Mouse (Mus musculus) CH12.LX (cell line): ENCODE data around the gene Abcd1. TPM values are rescaled to one million over a fixed set of nuclear protein-coding genes. Genes with fewer than 3 reads are reported as not detected.

Experiments used
- DNase-seq: peaks from one replicate; pipeline ENCODE4 v3.0.0-alpha.2; 2013; ENCODE audit errors: extremely low read depth
- H3K27ac ChIP-seq: 2 replicates; pipeline ENCODE4 v1.5.1; 2012; ENCODE audit warnings: low read depth, mild to moderate bottlenecking, control low read depth, moderate library complexity; ENCODE audit not compliant: insufficient read depth
- H3K27me3 ChIP-seq: replicated peaks from 2 replicates; pipeline ENCODE3; 2012; ENCODE audit warnings: inconsistent platforms
- H3K36me3 ChIP-seq, 2 experiments: replicated peaks in 1 of 2; 2 replicates each; pipeline versions ENCODE3 to v1.6.1; 2012; ENCODE audit warnings: inconsistent platforms in 1 of 2, low read length in 1 of 2, mild to moderate bottlenecking in 1 of 2, mixed read lengths in 1 of 2, moderate library complexity in 1 of 2; ENCODE audit not compliant: control insufficient read depth in 1 of 2, insufficient read depth in 1 of 2
- H3K4me1 ChIP-seq, 2 experiments: 2 replicates each; pipeline ENCODE4 v1.6.1; 2012; ENCODE audit warnings: inconsistent platforms in 1 of 2, moderate library complexity in 1 of 2; ENCODE audit not compliant: insufficient read depth in 2 of 2, control insufficient read depth in 1 of 2
- H3K4me2 ChIP-seq: 2 replicates; pipeline ENCODE4 v1.6.1; 2012; ENCODE audit warnings: low read depth, mild to moderate bottlenecking, control low read depth; ENCODE audit not compliant: poor library complexity, insufficient read depth, severe bottlenecking
- H3K4me3 ChIP-seq, 3 experiments: fragments of 150-350 bp in 1 of 3; sonication (generic) in 1 of 3; replicated peaks in 1 of 3; 2 replicates each; pipeline versions ENCODE3 to v1.5.1; 2011 to 2012; ENCODE audit warnings: low read depth in 2 of 3, low read length in 2 of 3, mild to moderate bottlenecking in 2 of 3, moderate library complexity in 2 of 3, control low read depth in 1 of 3, improper control_type of control experiment in 1 of 3, inconsistent platforms in 1 of 3, mixed read lengths in 1 of 3; ENCODE audit not compliant: poor library complexity in 1 of 3
- H3K79me2 ChIP-seq: replicated peaks from 2 replicates; pipeline ENCODE4 v1.6.1; 2012; ENCODE audit warnings: mild to moderate bottlenecking, moderate library complexity; ENCODE audit not compliant: control insufficient read depth, poor library complexity, insufficient read depth, severe bottlenecking; ENCODE audit errors: extremely low read depth
- H3K9ac ChIP-seq: 2 replicates; pipeline ENCODE4 v1.6.1; 2012; ENCODE audit warnings: low read depth, mild to moderate bottlenecking, control low read depth, moderate library complexity; ENCODE audit not compliant: insufficient read depth
- H3K9me3 ChIP-seq: replicated peaks from 2 replicates; pipeline ENCODE3; 2012; ENCODE audit warnings: low read length, inconsistent platforms, mixed read lengths
- CHD1 ChIP-seq: IDR thresholded peaks from 2 replicates; pipeline ENCODE4 v1.6.1; 2012; ENCODE audit warnings: low read depth, low read length, improper control_type of control experiment, inconsistent platforms
- CHD2 ChIP-seq: IDR thresholded peaks from 2 replicates; pipeline ENCODE4 v1.6.1; 2011; ENCODE audit warnings: low read length, improper control_type of control experiment
- CTCF ChIP-seq, 2 experiments: IDR thresholded peaks in 1 of 2; conservative IDR thresholded peaks in 1 of 2; 2 replicates each; pipeline ENCODE4 v1.5.1; 2011 to 2012; ENCODE audit warnings: low read depth in 2 of 2, low read length in 2 of 2, improper control_type of control experiment in 1 of 2, inconsistent platforms in 1 of 2, mild to moderate bottlenecking in 1 of 2, moderate library complexity in 1 of 2
- E2F4 ChIP-seq: IDR thresholded peaks from 2 replicates; pipeline ENCODE4 v1.6.1; 2011; ENCODE audit warnings: low read depth, low read length, improper control_type of control experiment; ENCODE audit not compliant: insufficient replicate concordance
- ELF1 ChIP-seq: IDR thresholded peaks from 2 replicates; pipeline ENCODE4 v1.6.1; 2014; ENCODE audit warnings: low read depth, mild to moderate bottlenecking, inconsistent platforms, low read length, improper control_type of control experiment
- EP300 ChIP-seq: IDR thresholded peaks from 2 replicates; pipeline ENCODE4 v1.6.1; 2011; ENCODE audit warnings: low read length, improper control_type of control experiment
- HCFC1 ChIP-seq: IDR thresholded peaks from 2 replicates; pipeline ENCODE4 v1.6.1; 2012; ENCODE audit warnings: low read depth, mild to moderate bottlenecking, inconsistent platforms, low read length, improper control_type of control experiment
- IRF4 ChIP-seq: IDR thresholded peaks from 2 replicates; pipeline ENCODE4 v1.6.1; 2014; ENCODE audit warnings: low read depth, mild to moderate bottlenecking, inconsistent platforms, low read length, improper control_type of control experiment
- JUN ChIP-seq: IDR thresholded peaks from 2 replicates; pipeline ENCODE4 v1.6.1; 2011; ENCODE audit warnings: low read depth, mild to moderate bottlenecking, low read length, improper control_type of control experiment, moderate library complexity; ENCODE audit not compliant: insufficient read depth
- JUND ChIP-seq: conservative IDR thresholded peaks from 2 replicates; pipeline ENCODE4 v1.6.1; 2011; ENCODE audit warnings: low read depth, low read length, improper control_type of control experiment
- KAT2A ChIP-seq: IDR thresholded peaks from 2 replicates; pipeline ENCODE4 v1.6.1; 2012; ENCODE audit warnings: low read length, improper control_type of control experiment, inconsistent platforms; ENCODE audit not compliant: insufficient replicate concordance
- MAZ ChIP-seq: IDR thresholded peaks from 2 replicates; pipeline ENCODE4 v1.6.1; 2012; ENCODE audit warnings: low read depth, mild to moderate bottlenecking, inconsistent platforms, low read length, improper control_type of control experiment, moderate library complexity
- MEF2A ChIP-seq: IDR thresholded peaks from 2 replicates; pipeline ENCODE4 v1.6.1; 2014; ENCODE audit warnings: low read depth, mild to moderate bottlenecking, inconsistent platforms, low read length, improper control_type of control experiment, borderline replicate concordance
- NRF1 ChIP-seq: IDR thresholded peaks from 2 replicates; pipeline ENCODE4 v1.6.1; 2014; ENCODE audit warnings: low read depth, mild to moderate bottlenecking, inconsistent platforms, low read length, improper control_type of control experiment, moderate library complexity
- RAD21 ChIP-seq: IDR thresholded peaks from 2 replicates; pipeline ENCODE4 v1.6.1; 2011; ENCODE audit warnings: low read depth, mild to moderate bottlenecking, low read length, improper control_type of control experiment, moderate library complexity
- SIN3A ChIP-seq: IDR thresholded peaks from 2 replicates; pipeline ENCODE4 v1.6.1; 2012; ENCODE audit warnings: low read length, improper control_type of control experiment, inconsistent platforms
- SMC3 ChIP-seq: IDR thresholded peaks from 2 replicates; pipeline ENCODE4 v1.6.1; 2011; ENCODE audit warnings: low read depth, low read length, improper control_type of control experiment
- TBP ChIP-seq: conservative IDR thresholded peaks from 2 replicates; pipeline ENCODE4 v1.6.1; 2011; ENCODE audit warnings: low read depth, low read length, improper control_type of control experiment
- UBTF ChIP-seq: IDR thresholded peaks from 2 replicates; pipeline ENCODE4 v1.6.1; 2012; ENCODE audit warnings: low read depth, mild to moderate bottlenecking, inconsistent platforms, low read length, improper control_type of control experiment, moderate library complexity
- USF1 ChIP-seq: IDR thresholded peaks from 2 replicates; pipeline ENCODE4 v1.6.1; 2014; ENCODE audit warnings: low read depth, mild to moderate bottlenecking, inconsistent platforms, low read length, improper control_type of control experiment
- USF2 ChIP-seq: conservative IDR thresholded peaks from 2 replicates; pipeline ENCODE4 v1.6.1; 2011; ENCODE audit warnings: low read depth, low read length, improper control_type of control experiment
- ZC3H11A ChIP-seq: IDR thresholded peaks from 2 replicates; pipeline ENCODE4 v1.6.1; 2012; ENCODE audit warnings: low read depth, mild to moderate bottlenecking, inconsistent platforms, low read length, improper control_type of control experiment
- ZKSCAN1 ChIP-seq: IDR thresholded peaks from 2 replicates; pipeline ENCODE4 v1.6.1; 2012; ENCODE audit warnings: low read depth, inconsistent platforms, low read length, improper control_type of control experiment, borderline replicate concordance
- ZNF384 ChIP-seq: IDR thresholded peaks from 2 replicates; pipeline ENCODE4 v1.6.1; 2012; ENCODE audit warnings: low read depth, low read length, improper control_type of control experiment, inconsistent platforms
- dilution Hi-C: fragments of 300-500 bp; cut with MboI; formaldehyde crosslinking; loops from 2 replicates; pipeline ENCODE4 v1.14.3; 2020; ENCODE audit warnings: low sequenced_read_pairs; ENCODE audit not compliant: extremely low pct_unique_long_range_greater_than_20kb, extremely low pct_ligation_motif_present
- in situ Hi-C: fragments of 300-500 bp; cut with MboI; formaldehyde crosslinking; loops from 3 replicates; pipeline ENCODE4 v1.14.3; 2019; ENCODE audit warnings: low sequenced_read_pairs, low pct_ligation_motif_present, low pct_unique_long_range_greater_than_20kb, mixed read lengths
- polyA plus RNA-seq: library from polyadenylated mRNA; unstranded; fragments of >175 nt; gene quantifications from 2 replicates; pipeline ENCODE4 v1.2.1, GENCODE M21; 2012; ENCODE audit warnings: low read depth; ENCODE audit not compliant: insufficient read length
- total RNA-seq, 2 experiments: library from RNA; depleted of rRNA; stranded (reverse); fragments of 300-350 nt in 1 of 2; fragments of >200 nt in 1 of 2; gene quantifications; 2 replicates each; pipeline ENCODE4 v1.2.3; 2012 to 2014

Abcd1 gene
- total and polyA plus RNA-seq, 3 experiments: 2.8 to 11.4 (median 5.9) TPM

GRCm38 (mm10) chrX:73765311-73765710 lies 48.9 kb downstream of the Abcd1 start:
- Histone ChIP-seq H3K9me3 (no peaks in the 10 kb centered on the region), H3K36me3 (no peaks in the 10 kb centered on the region), H3K27ac (no peak overlapping the region), H3K27me3 (no peaks in the 10 kb centered on the region), H3K79me2 (no peaks in the 10 kb centered on the region), H3K4me3 (no peak overlapping the region), H3K4me1 (peaks cover 25 to 37% of the 10 kb centered on the region in 2 experiments), H3K4me2 (no peak overlapping the region), H3K9ac (no peak overlapping the region)
- dilution Hi-C loops (no loop called here), in situ Hi-C loops (no loop called here)
- DNase-seq: no peak
- no peak for TF ChIP-seq USF2
- TF ChIP-seq JUN: no peak
- no peak for TF ChIP-seq ELF1
- TF ChIP-seq CTCF (conservative IDR thresholded peaks at IDR 0.05 in 1 of 2, IDR thresholded peaks at IDR 0.05 in 1 of 2; ENCODE audit: low read depth in 2 of 2, low read length in 2 of 2): no peak
- peak; percentile 29; the same call in 1 of the 2 replicates for TF ChIP-seq USF1

- dilution Hi-C loops: no loop called here
- Histone ChIP-seq H3K9ac (no peak overlapping the region), H3K27me3 (no peaks in the 10 kb centered on the region), H3K9me3 (no peaks in the 10 kb centered on the region), H3K36me3 (no peaks in the 10 kb centered on the region), H3K4me2 (no peak overlapping the region), H3K27ac (no peak overlapping the region)
- TF ChIP-seq E2F4 (no peak), EP300 (no peak), TBP (no peak), SMC3 (peak; percentile 27; the same call in 1 of the 2 replicates), SIN3A (no peak), CTCF (conservative IDR thresholded peaks at IDR 0.05 in 1 of 2, IDR thresholded peaks at IDR 0.05 in 1 of 2; ENCODE audit: low read depth in 2 of 2, low read length in 2 of 2) (peak in 1 of 2 experiments; percentile 62; a peak in 2 of 4 replicates), RAD21 (peak; percentile 48), ZKSCAN1 (no peak), ZNF384 (no peak)
- TF ChIP-seq, all 38 proteins: peak for 3
- in situ Hi-C loops: no loop called here
- Histone ChIP-seq H3K4me1 (peaks cover 25 to 49% of the 10 kb centered on the region in 2 experiments), H3K4me3 (no peak overlapping the region), H3K79me2 (no peaks in the 10 kb centered on the region)
- DNase-seq: no peak
Measured at GRCm38 (mm10) chrX:73767267-73767666, 50.9 kb downstream of the Abcd1 start.

GRCm38 (mm10) chrX:73774168-73774760 lies 57.9 kb downstream of the Abcd1 start, which contains the start of gene Srpk3:
Srpk3 (plus strand) TSS chrX:73774405.
- peak; percentile 81 for DNase-seq
- Histone ChIP-seq H3K79me2 (peaks cover 4% of the 10 kb centered on the region), H3K4me2 (peak within 1 kb of the TSS; percentile 85), H3K9me3 (no peaks in the 10 kb centered on the region), H3K9ac (peak within 1 kb of the TSS; percentile 70), H3K27ac (peak within 1 kb of the TSS; percentile 94), H3K4me1 (peaks cover 26 to 64% of the 10 kb centered on the region in 2 experiments), H3K36me3 (peaks cover 34 to 37% of the 10 kb centered on the region in 2 experiments), H3K4me3 (peak within 1 kb of the TSS; percentile 59 to 66 (median 60)), H3K27me3 (no peaks in the 10 kb centered on the region)
- dilution Hi-C loops: no loop called here
- in situ Hi-C loops: no loop called here
- TF ChIP-seq CHD1 (no peak), CHD2 (peak; percentile 66; the same call in 1 of the 2 replicates), TBP (peak; percentile 94), IRF4 (no peak), ZC3H11A (no peak), MEF2A (peak; percentile 98), ZKSCAN1 (no peak), JUND (no peak), HCFC1 (0 out of 2 replicates have a peak, but pooled peaks have one; percentile 11), KAT2A (no peak), MAZ (peak; percentile 77; the same call in 1 of the 2 replicates), UBTF (no peak), NRF1 (0 out of 2 replicates have a peak, but pooled peaks have one; percentile 14), RAD21 (no peak; the same call in 1 of the 2 replicates), JUN (peak; percentile 78)
